Mouse (Mus musculus) large intestine, adult 2 months (tissue): ENCODE results near the gene Sncb. TPM values are rescaled to one million over a fixed set of nuclear protein-coding genes. Genes with fewer than 3 reads are reported as not detected.

Experiments
- DNase-seq: peaks from one replicate; pipeline ENCODE4 v3.0.0-alpha.2; 2012; ENCODE audit warnings: low read depth, low spot score
- WGBS: fragments of 180-500 bp; shearing (Covaris S2); methylation state at CpG from one replicate; pipeline ENCODE4 v1.1.7; 2018; 5-methylcytosine and 5-hydroxymethylcytosine counted together
- polyA plus RNA-seq: library from polyadenylated mRNA; depleted of rRNA; stranded (reverse); fragments of >200 nt; gene quantifications from 2 replicates; pipeline ENCODE4 v1.2.3, GENCODE M21; 2012

Gene Sncb
- polyA plus RNA-seq, 1 experiment: 0.57 TPM

- no peak for DNase-seq
- 66% methylated on average over 10 of the region's 10 CpGs for WGBS
Observed at GRCm38 (mm10) chr13:54752656-54753055, 13.7 kb downstream of the Sncb start.

GRCm38 (mm10) chr13:54750699-54751098 lies 15.7 kb downstream of the Sncb start:
- WGBS: 6% methylated on average over 8 of the region's 8 CpGs
- no peak for DNase-seq

GRCm38 (mm10) chr13:54749864-54750411 lies 16.5 kb downstream of the Sncb start, which contains the start of gene Gprin1:
Gprin1 (minus strand) TSS chr13:54749874.
- 4% methylated on average over 28 of the region's 29 CpGs for WGBS
- no peak for DNase-seq

- DNase-seq: no peak
- 3% methylated on average over 69 of the region's 100 CpGs for WGBS
Observed at GRCm38 (mm10) chr13:54749061-54749863, 17.1 kb downstream of the Sncb start.

GRCm38 (mm10) chr13:54748721-54749060 lies 17.7 kb downstream of the Sncb start:
- WGBS: 44% methylated on average over 10 of the region's 10 CpGs
- no peak for DNase-seq

- 70% methylated on average over 8 of the region's 8 CpGs for whole genome bisulfite sequencing
Observed at GRCm38 (mm10) chr13:54748190-54748589, 18.2 kb downstream of the Sncb start.

GRCm38 (mm10) chr13:54746896-54747295 lies 19.5 kb downstream of the Sncb start:
- 30% methylated on average over 10 of the region's 10 CpGs for WGBS
- DNase-seq: no peak

More at GRCm38 (mm10) chr13:54748190-54748589, 18.2 kb downstream of the Sncb start:
- no peak for DNase-seq

GRCm38 (mm10) chr13:54746110-54746509 lies 20.3 kb downstream of the Sncb start:
- 41% methylated on average over 6 of the region's 6 CpGs for WGBS
- no peak for DNase-seq

GRCm38 (mm10) chr13:54738213-54738601 lies 28.2 kb downstream of the Sncb start:
- WGBS: 5% methylated on average over 34 of the region's 34 CpGs
- no peak for DNase-seq

GRCm38 (mm10) chr13:54737488-54738212 lies 28.7 kb downstream of the Sncb start:
- DNase-seq: no peak
- 3% methylated on average over 86 of the region's 87 CpGs for WGBS

GRCm38 (mm10) chr13:54736931-54737330 lies 29.5 kb downstream of the Sncb start:
- WGBS: 27% methylated on average over 3 of the region's 3 CpGs
- DNase-seq: no peak

GRCm38 (mm10) chr13:54726131-54726530 lies 40.3 kb downstream of the Sncb start:
- no peak for DNase-seq
- 69% methylated on average over 11 of the region's 11 CpGs for WGBS

- 93% methylated on average over 3 of the region's 3 CpGs for WGBS
- no peak for DNase-seq
Observed at GRCm38 (mm10) chr13:54723143-54723542, 43.3 kb downstream of the Sncb start.

GRCm38 (mm10) chr13:54716916-54717315 lies 49.5 kb downstream of the Sncb start:
- 8% methylated on average over 5 of the region's 5 CpGs for WGBS
- no peak for DNase-seq

GRCm38 (mm10) chr13:54714996-54715395 lies 51.4 kb downstream of the Sncb start:
- no peak for DNase-seq
- WGBS: 27% methylated on average over 10 of the region's 10 CpGs

- DNase-seq: no peak
- 59% methylated on average over 4 of the region's 4 CpGs for WGBS
Observed at GRCm38 (mm10) chr13:54714393-54714792, 52.0 kb downstream of the Sncb start.

GRCm38 (mm10) chr13:54710866-54711265 lies 55.5 kb downstream of the Sncb start:
- 81% methylated on average over 3 of the region's 3 CpGs for WGBS
- DNase-seq: no peak
